Mouse (Mus musculus) cerebellum, postnatal 10 days (tissue): Measurements from ENCODE around the gene Trdmt1.
A peak's percentile ranks its signal among the peaks of the same experiment; 100 is the strongest.

ENCODE experiments used
- DNase-seq, 2 experiments: peaks; one replicate each; pipeline ENCODE4 v3.0.0; 2021; ENCODE audit warnings: mixed read lengths in 2 of 2

The Trdmt1 gene

GRCm38 (mm10) chr2:13491734-13492133 lies 52.7 kb downstream of the Trdmt1 start, which contains the start of gene Cubn:
Gene Cubn (minus strand): TSS chr2:13491813.
- DNase-seq = no peak

- DNase-seq = no peak
These were observed 54.0 kb downstream of the Trdmt1 start for GRCm38 (mm10) chr2:13490480-13490879.

- DNase-seq = peak in 1 of 2 experiments; percentile 5
These were observed 58.0 kb downstream of the Trdmt1 start for GRCm38 (mm10) chr2:13486470-13486869.

- DNase-seq = no peak
These were observed 59.9 kb downstream of the Trdmt1 start for GRCm38 (mm10) chr2:13484566-13484965.

GRCm38 (mm10) chr2:13480744-13481143 lies 63.7 kb downstream of the Trdmt1 start:
- DNase-seq = no peak

GRCm38 (mm10) chr2:13479165-13479564 lies 65.3 kb downstream of the Trdmt1 start:
- no peak for DNase-seq

GRCm38 (mm10) chr2:13470108-13470507 lies 74.4 kb downstream of the Trdmt1 start:
- DNase-seq = no peak

- DNase-seq = no peak
These were observed 74.8 kb downstream of the Trdmt1 start for GRCm38 (mm10) chr2:13469641-13470040.

GRCm38 (mm10) chr2:13466685-13467084 lies 77.8 kb downstream of the Trdmt1 start:
- no peak for DNase-seq
